Mouse (Mus musculus): ENCODE results near the gene Cmss1. TPM values are rescaled to one million over a fixed set of nuclear protein-coding genes. Genes with fewer than 3 reads are reported as not detected.

Cmss1 gene
- polyA plus RNA-seq, 1 experiment = 2.6 TPM

- TF ChIP-seq POLR2A (IDR thresholded peaks at IDR 0.05; ENCODE audit: low read depth, low read length) = no peak
- no peak for TF ChIP-seq CTCF (IDR thresholded peaks at IDR 0.05; ENCODE audit: extremely low read depth, insufficient read length, insufficient replicate concordance, low read depth, low read length)
- 97% methylated on average over 8 of the region's 8 CpGs for WGBS
- H3K27me3 ChIP-seq (ENCODE audit: control insufficient read depth, insufficient read depth, low read length) = no peaks in the 10 kb centered on the region
- no peak overlapping the region for H3K4me3 ChIP-seq (ENCODE audit: low read depth, low read length)
- no peaks in the 10 kb centered on the region for H3K36me3 ChIP-seq (ENCODE audit: control insufficient read depth, insufficient read depth, low read length)
- H3K4me1 ChIP-seq (ENCODE audit: control insufficient read depth, insufficient read depth, insufficient read length, low read length) = no peaks in the 10 kb centered on the region; the same call in 1 of the 2 replicates
- H3K27ac ChIP-seq (ENCODE audit: insufficient read depth, low read depth, low read length) = no peak overlapping the region
These were observed 116.0 kb downstream of the Cmss1 start for GRCm38 (mm10) chr16:57490691-57491090.

GRCm38 (mm10) chr16:57488661-57489060 is 118.0 kb downstream of the Cmss1 start:
- TF ChIP-seq CTCF (IDR thresholded peaks at IDR 0.05; ENCODE audit: extremely low read depth, insufficient read length, insufficient replicate concordance, low read depth, low read length) = no peak
- TF ChIP-seq POLR2A (IDR thresholded peaks at IDR 0.05; ENCODE audit: low read depth, low read length) = no peak
- no peaks in the 10 kb centered on the region for H3K36me3 ChIP-seq (ENCODE audit: control insufficient read depth, insufficient read depth, low read length)
- no peak overlapping the region for H3K27ac ChIP-seq (ENCODE audit: insufficient read depth, low read depth, low read length)
- H3K4me1 ChIP-seq (ENCODE audit: control insufficient read depth, insufficient read depth, insufficient read length, low read length) = no peaks in the 10 kb centered on the region; the same call in 1 of the 2 replicates
- no peaks in the 10 kb centered on the region for H3K27me3 ChIP-seq (ENCODE audit: control insufficient read depth, insufficient read depth, low read length)
- no peak overlapping the region for H3K4me3 ChIP-seq (ENCODE audit: low read depth, low read length)

- no peaks in the 10 kb centered on the region for H3K27me3 ChIP-seq (ENCODE audit: control insufficient read depth, insufficient read depth, low read length)
- H3K4me3 ChIP-seq (ENCODE audit: low read depth, low read length) = no peak overlapping the region
- no peaks in the 10 kb centered on the region for H3K36me3 ChIP-seq (ENCODE audit: control insufficient read depth, insufficient read depth, low read length)
- H3K27ac ChIP-seq (ENCODE audit: insufficient read depth, low read depth, low read length) = no peak overlapping the region
- H3K4me1 ChIP-seq (ENCODE audit: control insufficient read depth, insufficient read depth, insufficient read length, low read length) = peaks cover 4% of the 10 kb centered on the region; the same call in 1 of the 2 replicates
- no peak for TF ChIP-seq POLR2A (IDR thresholded peaks at IDR 0.05; ENCODE audit: low read depth, low read length)
- TF ChIP-seq CTCF (IDR thresholded peaks at IDR 0.05; ENCODE audit: extremely low read depth, insufficient read length, insufficient replicate concordance, low read depth, low read length) = no peak
- whole genome bisulfite sequencing = 87% methylated on average over 5 of the region's 5 CpGs
These were observed 120.4 kb downstream of the Cmss1 start for GRCm38 (mm10) chr16:57486266-57486665.

GRCm38 (mm10) chr16:57485265-57485664 is 121.4 kb downstream of the Cmss1 start:
- Histone ChIP-seq H3K27ac (ENCODE audit: insufficient read depth, low read depth, low read length) (no peak overlapping the region), H3K4me1 (ENCODE audit: control insufficient read depth, insufficient read depth, insufficient read length, low read length) (peaks cover 4% of the 10 kb centered on the region; the same call in 1 of the 2 replicates), H3K27me3 (ENCODE audit: control insufficient read depth, insufficient read depth, low read length) (no peaks in the 10 kb centered on the region), H3K36me3 (ENCODE audit: control insufficient read depth, insufficient read depth, low read length) (no peaks in the 10 kb centered on the region), H3K4me3 (ENCODE audit: low read depth, low read length) (no peak overlapping the region)
- 70% methylated on average over 9 of the region's 9 CpGs for WGBS
- TF ChIP-seq POLR2A (IDR thresholded peaks at IDR 0.05; ENCODE audit: low read depth, low read length) (no peak), CTCF (IDR thresholded peaks at IDR 0.05; ENCODE audit: extremely low read depth, insufficient read length, insufficient replicate concordance, low read depth, low read length) (no peak)

GRCm38 (mm10) chr16:57484043-57484795 is 122.4 kb downstream of the Cmss1 start:
- H3K27ac ChIP-seq (ENCODE audit: insufficient read depth, low read depth, low read length) = no peak overlapping the region; the same call in 1 of the 2 replicates
- WGBS = 81% methylated on average over 12 of the region's 12 CpGs
- no peak for TF ChIP-seq CTCF (IDR thresholded peaks at IDR 0.05; ENCODE audit: extremely low read depth, insufficient read length, insufficient replicate concordance, low read depth, low read length)
- TF ChIP-seq POLR2A (IDR thresholded peaks at IDR 0.05; ENCODE audit: low read depth, low read length) = no peak

GRCm38 (mm10) chr16:57483503-57483902 is 123.2 kb downstream of the Cmss1 start:
- H3K36me3 ChIP-seq (ENCODE audit: control insufficient read depth, insufficient read depth, low read length) = no peaks in the 10 kb centered on the region
- TF ChIP-seq POLR2A (IDR thresholded peaks at IDR 0.05; ENCODE audit: low read depth, low read length) (no peak), CTCF (IDR thresholded peaks at IDR 0.05; ENCODE audit: extremely low read depth, insufficient read length, insufficient replicate concordance, low read depth, low read length) (no peak)
- H3K4me3 ChIP-seq (ENCODE audit: low read depth, low read length) = no peak overlapping the region
- 44% methylated on average over 2 of the region's 2 CpGs for WGBS
- H3K4me1 ChIP-seq (ENCODE audit: control insufficient read depth, insufficient read depth, insufficient read length, low read length) = peaks cover 4% of the 10 kb centered on the region; the same call in 1 of the 2 replicates
- H3K27me3 ChIP-seq (ENCODE audit: control insufficient read depth, insufficient read depth, low read length) = no peaks in the 10 kb centered on the region
- no peak overlapping the region for H3K27ac ChIP-seq (ENCODE audit: insufficient read depth, low read depth, low read length)

More at GRCm38 (mm10) chr16:57484043-57484795, 122.4 kb downstream of the Cmss1 start:
- Histone ChIP-seq H3K4me1 (ENCODE audit: control insufficient read depth, insufficient read depth, insufficient read length, low read length) (peaks cover 4% of the 10 kb centered on the region; the same call in 1 of the 2 replicates), H3K27me3 (ENCODE audit: control insufficient read depth, insufficient read depth, low read length) (no peaks in the 10 kb centered on the region), H3K36me3 (ENCODE audit: control insufficient read depth, insufficient read depth, low read length) (no peaks in the 10 kb centered on the region), H3K4me3 (ENCODE audit: low read depth, low read length) (no peak overlapping the region)

- H3K36me3 ChIP-seq (ENCODE audit: control insufficient read depth, insufficient read depth, low read length) = no peaks in the 10 kb centered on the region
- H3K27me3 ChIP-seq (ENCODE audit: control insufficient read depth, insufficient read depth, low read length) = no peaks in the 10 kb centered on the region
- WGBS = 62% methylated on average over 4 of the region's 4 CpGs
- TF ChIP-seq CTCF (IDR thresholded peaks at IDR 0.05; ENCODE audit: extremely low read depth, insufficient read length, insufficient replicate concordance, low read depth, low read length) (no peak), POLR2A (IDR thresholded peaks at IDR 0.05; ENCODE audit: low read depth, low read length) (no peak)
- H3K4me3 ChIP-seq (ENCODE audit: low read depth, low read length) = no peak overlapping the region
- no peak overlapping the region for H3K27ac ChIP-seq (ENCODE audit: insufficient read depth, low read depth, low read length)
- H3K4me1 ChIP-seq (ENCODE audit: control insufficient read depth, insufficient read depth, insufficient read length, low read length) = peaks cover 4% of the 10 kb centered on the region; the same call in 1 of the 2 replicates
These were observed 123.8 kb downstream of the Cmss1 start for GRCm38 (mm10) chr16:57482911-57483310.

Data from small intestine, adult 2 months (tissue).